Mouse (Mus musculus): ENCODE results near the gene Hspbap1. TPM values are rescaled to one million over a fixed set of nuclear protein-coding genes. Genes with fewer than 3 reads are reported as not detected.

Gene Hspbap1
- polyA plus RNA-seq (2015; fragmentation: Nextera tagmentation; extraction: Ambion mirVana): 8.0 and 9.5 TPM in 2 replicates

DNA sequence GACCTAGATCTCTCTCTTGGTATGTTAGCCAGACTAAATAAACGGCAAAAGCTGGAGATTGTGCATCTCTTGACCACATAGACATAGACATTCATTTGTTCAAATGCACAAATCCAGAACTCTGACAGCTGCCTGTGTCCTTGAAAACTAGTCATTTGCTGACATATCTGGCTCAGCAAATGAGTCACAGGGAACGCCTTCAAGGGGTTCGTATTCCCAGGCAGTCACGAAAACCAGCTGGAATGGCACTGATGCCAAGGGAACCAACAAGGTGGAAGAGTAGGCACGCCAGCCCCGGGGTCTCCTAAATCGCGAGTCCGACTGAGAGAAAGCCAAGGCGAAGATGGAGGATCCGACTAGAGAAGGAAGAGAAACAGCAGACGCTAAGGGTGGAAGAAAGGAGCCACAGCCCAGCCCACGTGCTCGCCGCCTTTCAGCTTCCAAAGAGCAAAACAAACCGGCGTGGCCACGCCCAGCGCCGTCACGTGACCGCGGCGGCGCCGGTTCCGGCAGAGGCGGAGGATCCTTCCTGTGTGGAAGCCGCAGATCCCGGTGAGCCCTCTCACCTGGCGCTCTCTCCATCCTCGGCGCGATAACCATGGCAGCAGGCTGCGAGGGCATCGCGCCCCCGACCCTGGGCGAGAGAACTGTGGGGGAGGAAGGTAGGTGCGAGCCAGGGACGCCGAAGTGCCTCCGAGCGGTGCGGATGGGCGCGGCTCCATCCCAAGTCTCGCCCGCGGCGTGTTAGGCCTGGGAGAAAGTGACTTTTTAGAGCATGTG, at the start of gene Hspbap1:
TSS of gene Hspbap1 (plus strand) at position 498 of the 780 bp plus-strand sequence.
- no peaks in the 10 kb centered on the region for H3K36me3 ChIP-seq (ENCODE audit: control insufficient read depth, insufficient read depth)
- peaks cover 13% of the 10 kb centered on the region for H3K4me1 ChIP-seq (replicated peaks; ENCODE audit: control insufficient read depth, insufficient read depth, low read length)
- peak; percentile 78 for ATAC-seq
- TF ChIP-seq CTCF (IDR thresholded peaks at IDR 0.05; ENCODE audit: low read depth): no peak
- H3K4me3 ChIP-seq (ENCODE audit: low read depth, low read length): peak within 1 kb of the TSS; percentile 74
- under 1% methylated on average over 50 of the region's 51 CpGs for WGBS
- H3K9ac ChIP-seq (ENCODE audit: low read depth, low read length): peak within 1 kb of the TSS; percentile 88
- no peaks in the 10 kb centered on the region for H3K9me3 ChIP-seq (ENCODE audit: control insufficient read depth)
- no peaks in the 10 kb centered on the region for H3K27me3 ChIP-seq (replicated peaks; ENCODE audit: control insufficient read depth, insufficient read depth, low read length)
- peak within 1 kb of the TSS; percentile 94 for H3K27ac ChIP-seq (ENCODE audit: low read depth, low read length)
- peak within 1 kb of the TSS; percentile 93 for H3K4me2 ChIP-seq (replicated peaks; ENCODE audit: low read depth)

DNA sequence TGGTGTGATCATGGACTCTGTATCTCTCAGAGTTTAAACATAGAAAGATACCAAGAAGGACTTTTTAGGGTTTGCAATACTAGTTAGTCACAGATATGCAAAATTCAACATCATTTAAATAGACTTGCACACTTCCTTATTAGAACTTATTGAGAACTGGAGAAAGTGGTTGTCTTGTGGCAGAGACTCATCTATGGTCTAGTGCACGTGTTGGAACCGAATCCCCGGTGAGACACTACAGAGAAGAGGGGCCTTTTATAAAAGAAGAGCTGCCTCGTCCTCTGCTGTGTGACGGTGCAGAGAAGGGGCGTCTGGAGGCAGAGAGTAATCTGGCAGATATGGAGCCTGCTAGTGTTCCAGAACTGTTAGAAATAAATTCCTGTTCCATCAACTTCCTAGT, 45.6 kb upstream of the Hspbap1 start:
- Histone ChIP-seq H3K9me3 (ENCODE audit: control insufficient read depth) (no peaks in the 10 kb centered on the region), H3K4me3 (ENCODE audit: low read depth, low read length) (no peak overlapping the region), H3K4me2 (replicated peaks; ENCODE audit: low read depth) (no peak overlapping the region), H3K4me1 (replicated peaks; ENCODE audit: control insufficient read depth, insufficient read depth, low read length) (no peaks in the 10 kb centered on the region), H3K27ac (ENCODE audit: low read depth, low read length) (no peak overlapping the region), H3K27me3 (replicated peaks; ENCODE audit: control insufficient read depth, insufficient read depth, low read length) (no peaks in the 10 kb centered on the region), H3K36me3 (ENCODE audit: control insufficient read depth, insufficient read depth) (peaks cover 8% of the 10 kb centered on the region; the same call in 1 of the 2 replicates), H3K9ac (ENCODE audit: low read depth, low read length) (no peak overlapping the region)
- no peak for TF ChIP-seq CTCF (IDR thresholded peaks at IDR 0.05; ENCODE audit: low read depth)
- no peak for ATAC-seq
- 87% methylated on average over 6 of the region's 6 CpGs for WGBS

DNA sequence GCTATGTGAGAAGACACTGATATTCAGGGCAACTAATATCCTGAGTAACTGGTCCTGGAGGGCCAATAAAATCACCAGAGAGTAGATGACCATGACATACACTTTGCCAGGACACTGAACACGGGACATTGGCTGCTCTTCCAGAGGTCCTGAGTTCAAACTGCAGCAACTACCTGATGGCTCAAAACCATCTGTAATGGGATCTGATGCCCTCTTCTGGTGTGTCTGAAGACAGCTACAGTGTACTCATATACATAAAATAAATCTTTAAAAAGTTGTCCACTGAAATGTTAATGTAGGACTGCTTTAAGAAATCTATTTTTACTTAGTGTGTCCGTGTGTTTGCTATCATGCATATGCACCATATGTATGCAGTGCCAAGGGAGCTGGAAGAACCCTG, 43.6 kb upstream of the Hspbap1 start:
- Histone ChIP-seq H3K4me1 (replicated peaks; ENCODE audit: control insufficient read depth, insufficient read depth, low read length) (no peaks in the 10 kb centered on the region), H3K4me3 (ENCODE audit: low read depth, low read length) (no peak overlapping the region), H3K27ac (ENCODE audit: low read depth, low read length) (no peak overlapping the region), H3K27me3 (replicated peaks; ENCODE audit: control insufficient read depth, insufficient read depth, low read length) (no peaks in the 10 kb centered on the region), H3K9me3 (ENCODE audit: control insufficient read depth) (no peaks in the 10 kb centered on the region), H3K9ac (ENCODE audit: low read depth, low read length) (no peak overlapping the region), H3K4me2 (replicated peaks; ENCODE audit: low read depth) (no peak overlapping the region), H3K36me3 (ENCODE audit: control insufficient read depth, insufficient read depth) (peaks cover 8% of the 10 kb centered on the region; the same call in 1 of the 2 replicates)
- ATAC-seq: no peak
- TF ChIP-seq CTCF (IDR thresholded peaks at IDR 0.05; ENCODE audit: low read depth): no peak
- 85% methylated on average over 2 of the region's 2 CpGs for WGBS

DNA sequence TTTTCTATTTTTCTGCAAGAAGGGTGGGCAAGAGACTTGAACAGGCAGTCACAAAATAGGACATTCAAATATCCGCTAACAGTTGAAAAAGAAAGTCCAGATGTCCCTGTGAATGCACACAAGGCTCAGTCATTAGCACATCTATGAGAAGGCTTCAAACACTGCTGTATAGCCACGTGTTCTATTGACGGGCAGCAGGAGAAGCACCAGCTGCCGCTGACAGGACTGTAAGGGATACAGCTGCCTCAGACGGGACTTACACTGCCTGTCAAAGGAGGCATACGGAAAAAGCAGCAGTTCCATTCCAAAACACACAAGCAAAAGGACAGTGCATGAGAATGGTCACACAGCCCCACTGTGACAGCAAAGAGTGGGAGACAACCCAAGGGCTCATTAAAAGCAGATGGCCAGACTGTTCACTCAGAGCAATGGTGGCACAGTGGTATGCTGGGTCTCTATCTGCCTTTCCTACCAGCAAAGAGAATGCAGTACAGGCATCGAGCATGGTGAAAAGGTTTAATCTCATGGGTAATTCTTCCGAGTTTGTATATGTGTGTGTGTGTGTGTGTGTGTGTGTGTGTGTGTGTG, 40.9 kb upstream of the Hspbap1 start:
- no peak overlapping the region for H3K4me3 ChIP-seq (ENCODE audit: low read depth, low read length)
- ATAC-seq: no peak
- no peaks in the 10 kb centered on the region for H3K4me1 ChIP-seq (replicated peaks; ENCODE audit: control insufficient read depth, insufficient read depth, low read length)
- TF ChIP-seq CTCF (IDR thresholded peaks at IDR 0.05; ENCODE audit: low read depth): no peak
- 73% methylated on average over 8 of the region's 8 CpGs for WGBS
- H3K27ac ChIP-seq (ENCODE audit: low read depth, low read length): no peak overlapping the region
- H3K27me3 ChIP-seq (replicated peaks; ENCODE audit: control insufficient read depth, insufficient read depth, low read length): no peaks in the 10 kb centered on the region
- peaks cover 8% of the 10 kb centered on the region; the same call in 1 of the 2 replicates for H3K36me3 ChIP-seq (ENCODE audit: control insufficient read depth, insufficient read depth)
- H3K4me2 ChIP-seq (replicated peaks; ENCODE audit: low read depth): no peak overlapping the region
- no peak overlapping the region for H3K9ac ChIP-seq (ENCODE audit: low read depth, low read length)
- no peaks in the 10 kb centered on the region for H3K9me3 ChIP-seq (ENCODE audit: control insufficient read depth)

DNA sequence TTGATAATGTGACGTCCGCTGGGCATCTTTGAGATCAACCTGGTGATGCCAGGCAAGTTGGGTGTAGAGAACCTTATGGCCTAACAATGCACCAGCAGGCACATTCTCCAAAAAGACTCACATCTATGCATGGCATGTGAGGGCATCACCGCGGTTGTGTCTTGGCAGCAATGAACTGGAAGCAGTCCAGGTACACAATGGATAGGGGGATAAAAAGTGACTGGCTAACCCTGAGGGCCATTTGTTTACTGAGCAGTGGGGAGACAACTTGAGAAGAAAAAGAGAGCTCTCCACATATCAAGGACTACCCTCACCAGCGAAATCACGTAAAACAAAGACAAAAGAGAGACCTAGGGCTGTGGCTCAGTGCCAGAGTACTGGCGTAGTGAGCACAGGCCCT, 38.1 kb upstream of the Hspbap1 start:
- no peak for ATAC-seq
- WGBS: 91% methylated on average over 7 of the region's 7 CpGs
- TF ChIP-seq CTCF (IDR thresholded peaks at IDR 0.05; ENCODE audit: low read depth): no peak

DNA sequence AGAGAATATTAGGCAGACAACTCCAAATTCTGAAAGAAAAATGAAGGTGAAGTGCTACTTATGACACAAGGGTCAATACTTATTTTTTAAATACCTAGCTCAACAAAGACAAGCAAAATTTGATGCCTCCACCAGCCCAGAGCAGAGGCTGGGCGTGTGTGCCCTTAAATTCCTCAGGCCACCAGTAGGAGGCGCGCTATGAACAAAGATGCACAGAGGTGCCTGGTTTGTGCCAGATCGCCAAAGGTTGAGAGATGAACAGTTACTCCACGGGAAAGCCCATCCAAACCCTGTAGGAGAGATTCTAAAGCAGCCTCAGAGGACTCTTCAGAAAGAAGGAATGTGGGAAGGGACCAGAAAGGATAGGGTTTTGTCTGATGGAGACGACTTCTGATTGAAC, 36.1 kb upstream of the Hspbap1 start:
- H3K4me3 ChIP-seq (ENCODE audit: low read depth, low read length): no peak overlapping the region
- H3K4me2 ChIP-seq (replicated peaks; ENCODE audit: low read depth): no peak overlapping the region
- WGBS: 15% methylated on average over 6 of the region's 6 CpGs
- ATAC-seq: peak; percentile 58; the same call in 1 of the 2 replicates
- TF ChIP-seq CTCF (IDR thresholded peaks at IDR 0.05; ENCODE audit: low read depth): peak; percentile 92
- no peaks in the 10 kb centered on the region for H3K27me3 ChIP-seq (replicated peaks; ENCODE audit: control insufficient read depth, insufficient read depth, low read length)
- H3K4me1 ChIP-seq (replicated peaks; ENCODE audit: control insufficient read depth, insufficient read depth, low read length): no peaks in the 10 kb centered on the region
- H3K27ac ChIP-seq (ENCODE audit: low read depth, low read length): no peak overlapping the region
- no peak overlapping the region for H3K9ac ChIP-seq (ENCODE audit: low read depth, low read length)
- peaks cover 11% of the 10 kb centered on the region; the same call in 1 of the 2 replicates for H3K36me3 ChIP-seq (ENCODE audit: control insufficient read depth, insufficient read depth)
- no peaks in the 10 kb centered on the region for H3K9me3 ChIP-seq (ENCODE audit: control insufficient read depth)

More for the DNA sequence above, 38.1 kb upstream of the Hspbap1 start:
- no peaks in the 10 kb centered on the region for H3K9me3 ChIP-seq (ENCODE audit: control insufficient read depth)
- H3K4me1 ChIP-seq (replicated peaks; ENCODE audit: control insufficient read depth, insufficient read depth, low read length): no peaks in the 10 kb centered on the region
- no peak overlapping the region for H3K9ac ChIP-seq (ENCODE audit: low read depth, low read length)
- no peak overlapping the region for H3K27ac ChIP-seq (ENCODE audit: low read depth, low read length)
- H3K36me3 ChIP-seq (ENCODE audit: control insufficient read depth, insufficient read depth): peaks cover 11% of the 10 kb centered on the region; the same call in 1 of the 2 replicates
- H3K4me3 ChIP-seq (ENCODE audit: low read depth, low read length): no peak overlapping the region
- H3K4me2 ChIP-seq (replicated peaks; ENCODE audit: low read depth): no peak overlapping the region
- H3K27me3 ChIP-seq (replicated peaks; ENCODE audit: control insufficient read depth, insufficient read depth, low read length): no peaks in the 10 kb centered on the region

Data from intestine, postnatal 0 days (tissue).